Mouse (Mus musculus): ENCODE results near the gene Bola1. TPM values are rescaled to one million over a fixed set of nuclear protein-coding genes. Genes with fewer than 3 reads are reported as not detected.
"Not testable (repeated sequence)": the region's sequence is repeated elsewhere in the genome, so short reads cannot be mapped to it uniquely, and the experiment has no call there.

Bola1 gene
- polyA plus RNA-seq, 1 experiment from 2014 or later, result 54.8 TPM

DNA sequence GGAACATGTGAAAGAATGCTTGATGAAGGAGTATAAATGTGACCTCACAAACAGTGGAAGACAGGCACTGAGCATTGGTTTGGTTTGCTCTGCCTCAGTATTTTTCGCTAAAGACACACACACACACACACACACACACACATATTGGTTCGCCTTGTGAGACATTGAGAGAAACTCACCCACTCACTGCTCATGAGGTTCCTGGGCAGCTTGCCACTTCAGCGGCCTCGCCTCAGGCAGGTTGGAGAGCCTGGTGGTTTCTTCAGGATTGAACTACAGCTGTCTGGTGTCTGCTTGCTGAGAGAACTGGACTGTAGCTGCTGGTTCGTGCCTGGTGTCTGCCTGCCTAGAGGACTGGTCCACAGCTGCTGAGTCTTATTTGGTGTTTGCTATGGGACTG, 40.7 kb upstream of the Bola1 start:
- Histone ChIP-seq H3K27ac (no peak overlapping the region), H3K9ac (no peak overlapping the region), H3K9me3 (no peaks in the 10 kb centered on the region), H3K4me1 (peaks cover 15% of the 10 kb centered on the region), H3K4me3 (replicated peaks) (no peak overlapping the region), H3K4me2 (no peak overlapping the region), H3K27me3 (replicated peaks) (no peaks in the 10 kb centered on the region), H3K36me3 (no peaks in the 10 kb centered on the region)
- 91% methylated on average over 5 of the region's 5 CpGs for WGBS
- no peak for ATAC-seq (ENCODE audit: insufficient read depth, low FRiP score, low read depth)

DNA sequence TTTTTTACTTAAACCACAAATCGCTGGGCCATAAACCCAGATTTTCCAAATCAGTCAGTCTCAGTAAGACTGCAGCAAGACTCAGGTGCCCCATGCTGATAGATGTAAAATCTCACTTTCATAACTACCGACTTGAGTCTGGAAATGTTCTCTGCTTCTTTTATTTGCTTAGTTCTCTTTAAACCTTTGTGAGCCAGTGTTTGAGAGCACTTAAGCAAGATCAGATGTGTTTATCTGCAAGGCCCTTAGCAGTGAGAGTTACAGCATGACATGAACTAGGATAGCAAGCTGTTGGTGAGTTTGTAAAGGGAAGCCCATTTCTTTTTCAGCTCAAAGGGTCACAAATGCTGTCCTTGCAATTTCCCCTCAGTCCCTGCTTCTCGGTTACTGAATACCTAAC, 37.7 kb upstream of the Bola1 start:
- H3K4me1 ChIP-seq, result peaks cover 10% of the 10 kb centered on the region
- 63% methylated on average over 3 of the region's 3 CpGs for WGBS
- H3K27me3 ChIP-seq (replicated peaks), result no peaks in the 10 kb centered on the region
- no peak overlapping the region for H3K4me2 ChIP-seq
- H3K9ac ChIP-seq, result no peak overlapping the region
- ATAC-seq (ENCODE audit: insufficient read depth, low FRiP score, low read depth), result no peak
- H3K4me3 ChIP-seq (replicated peaks), result no peak overlapping the region
- H3K9me3 ChIP-seq, result no peaks in the 10 kb centered on the region
- H3K27ac ChIP-seq, result no peak overlapping the region
- H3K36me3 ChIP-seq, result no peaks in the 10 kb centered on the region

DNA sequence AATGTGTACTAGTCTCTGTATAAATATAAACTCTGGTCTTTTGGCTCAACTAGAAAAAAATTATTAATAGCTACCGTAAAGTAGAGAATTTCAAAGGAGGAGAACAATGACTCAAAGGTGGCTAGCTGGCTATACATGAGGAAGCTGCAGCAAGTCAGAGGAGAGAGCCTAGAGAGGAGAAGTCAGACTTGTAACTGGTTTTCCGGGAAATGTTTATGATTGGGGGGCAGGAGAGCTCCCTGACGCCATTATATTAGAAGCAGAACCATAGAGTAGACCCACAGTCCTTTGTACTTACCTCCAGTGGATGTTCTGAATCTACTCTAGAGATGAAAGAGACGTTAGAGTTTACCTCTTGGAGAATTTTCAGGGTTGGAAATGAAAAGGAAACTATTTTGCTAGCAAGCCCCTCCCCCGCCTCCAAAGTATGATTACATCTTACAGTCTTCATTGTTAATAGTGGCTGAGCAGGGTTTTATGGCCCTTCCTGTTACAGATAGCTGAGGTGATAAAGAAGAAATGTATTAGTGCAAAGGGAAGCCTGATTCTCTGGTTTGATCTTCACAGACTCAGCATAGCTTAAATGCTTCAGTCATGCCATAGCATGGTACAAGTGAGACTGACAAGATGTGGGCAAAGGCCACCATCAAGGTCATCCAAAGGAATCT, 36.6 kb upstream of the Bola1 start:
- no peak overlapping the region for H3K9ac ChIP-seq
- 52% methylated on average over 5 of the region's 5 CpGs for WGBS

DNA sequence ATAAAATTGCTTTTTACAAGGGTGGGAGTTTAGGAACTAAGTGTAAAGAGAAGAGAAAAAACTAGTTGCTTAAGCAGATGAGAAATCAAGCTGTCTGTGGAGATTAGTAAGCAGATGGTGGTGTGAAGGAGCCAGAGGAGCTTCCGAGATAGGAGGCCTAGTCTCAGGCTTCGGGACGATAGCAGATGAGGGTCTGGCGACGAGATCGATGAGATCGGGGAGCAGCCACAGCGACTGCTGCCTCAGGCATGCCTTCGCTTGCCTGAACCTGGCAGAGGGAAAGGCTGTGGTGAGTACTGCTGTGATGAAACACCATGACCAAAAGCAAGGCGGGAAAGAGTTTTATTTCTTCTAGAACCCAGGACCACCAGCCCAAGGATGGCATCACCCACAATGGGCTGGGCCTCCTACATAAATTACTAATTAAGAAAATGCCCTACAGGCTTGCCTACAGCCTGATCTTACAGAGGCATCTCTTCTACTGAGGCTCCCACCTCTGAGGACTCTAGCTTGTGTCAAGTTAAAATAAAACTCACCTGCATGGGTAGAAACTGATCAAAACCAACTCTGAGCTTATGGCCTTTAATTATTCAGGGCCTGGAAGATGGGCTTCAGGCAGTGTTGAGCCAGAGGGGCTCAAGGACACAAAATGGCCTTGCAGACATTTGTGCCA, 35.3 kb upstream of the Bola1 start:
- Histone ChIP-seq H3K4me2 (no peak overlapping the region), H3K36me3 (no peaks in the 10 kb centered on the region), H3K27ac (no peak overlapping the region), H3K4me3 (replicated peaks) (no peak overlapping the region), H3K27me3 (replicated peaks) (no peaks in the 10 kb centered on the region), H3K4me1 (peaks cover 10% of the 10 kb centered on the region; the same call in 1 of the 2 replicates), H3K9me3 (no peaks in the 10 kb centered on the region), H3K9ac (no peak overlapping the region)
- 36% methylated on average over 10 of the region's 10 CpGs for WGBS
- peak; percentile 71; the same call in 1 of the 2 replicates for ATAC-seq (ENCODE audit: insufficient read depth, low FRiP score, low read depth)

More for the DNA sequence above, 36.6 kb upstream of the Bola1 start:
- Histone ChIP-seq H3K4me1 (peaks cover 6% of the 10 kb centered on the region; the same call in 1 of the 2 replicates), H3K27ac (peak overlapping the region; percentile 49; the same call in 1 of the 2 replicates), H3K4me2 (no peak overlapping the region), H3K27me3 (replicated peaks) (no peaks in the 10 kb centered on the region), H3K9me3 (no peaks in the 10 kb centered on the region), H3K36me3 (no peaks in the 10 kb centered on the region), H3K4me3 (replicated peaks) (no peak overlapping the region)
- no peak for ATAC-seq (ENCODE audit: insufficient read depth, low FRiP score, low read depth)

DNA sequence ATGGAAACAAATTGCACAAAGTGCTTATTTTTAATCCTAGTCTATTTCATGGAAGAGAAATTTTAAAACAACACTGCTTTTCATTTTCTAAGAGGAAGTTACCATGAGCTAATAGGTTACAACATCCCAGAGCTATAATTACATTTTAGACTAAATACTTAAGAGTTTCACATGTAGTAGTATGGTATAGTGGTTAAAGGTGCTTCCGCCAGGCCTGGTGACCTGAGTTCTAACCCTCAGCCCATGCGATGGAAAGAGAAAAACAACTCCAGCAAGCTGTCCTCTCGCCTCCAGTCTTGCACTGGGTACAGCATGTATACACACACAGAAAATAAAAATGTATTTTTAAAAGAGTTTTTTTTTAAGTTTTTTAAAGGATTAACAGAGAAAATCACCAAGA, 32.3 kb upstream of the Bola1 start:
- no peak for ATAC-seq (ENCODE audit: insufficient read depth, low FRiP score, low read depth)
- no peaks in the 10 kb centered on the region for H3K27me3 ChIP-seq (replicated peaks)
- H3K36me3 ChIP-seq, result no peaks in the 10 kb centered on the region
- 88% methylated on average over 3 of the region's 3 CpGs for WGBS
- H3K27ac ChIP-seq, result no peak overlapping the region
- no peak overlapping the region for H3K9ac ChIP-seq
- H3K4me2 ChIP-seq, result no peak overlapping the region
- H3K9me3 ChIP-seq, result no peaks in the 10 kb centered on the region
- H3K4me1 ChIP-seq, result peaks cover 14% of the 10 kb centered on the region; the same call in 1 of the 2 replicates
- no peak overlapping the region for H3K4me3 ChIP-seq (replicated peaks)

DNA sequence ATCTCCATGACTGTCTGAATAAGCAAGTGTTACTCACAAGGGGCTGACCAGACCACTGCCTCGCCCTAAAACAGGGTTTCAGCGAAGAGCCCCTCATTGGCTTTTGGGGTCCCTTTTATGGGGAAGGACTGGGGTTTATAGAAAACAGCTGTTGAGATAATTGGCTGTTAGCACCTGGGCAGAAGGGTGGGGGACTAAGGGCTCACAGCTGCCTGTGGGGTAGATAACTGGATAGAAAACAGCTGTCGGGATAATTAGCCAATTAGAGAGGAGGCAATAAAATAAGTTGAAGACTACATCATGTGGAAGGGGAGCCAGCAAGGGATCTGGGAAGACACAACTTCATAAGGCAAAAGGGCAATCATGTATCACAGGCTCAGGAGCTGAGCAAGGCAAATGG, 31.4 kb upstream of the Bola1 start:
- 68% methylated on average over 3 of the region's 3 CpGs for WGBS
- H3K27ac ChIP-seq, result no peak overlapping the region

DNA sequence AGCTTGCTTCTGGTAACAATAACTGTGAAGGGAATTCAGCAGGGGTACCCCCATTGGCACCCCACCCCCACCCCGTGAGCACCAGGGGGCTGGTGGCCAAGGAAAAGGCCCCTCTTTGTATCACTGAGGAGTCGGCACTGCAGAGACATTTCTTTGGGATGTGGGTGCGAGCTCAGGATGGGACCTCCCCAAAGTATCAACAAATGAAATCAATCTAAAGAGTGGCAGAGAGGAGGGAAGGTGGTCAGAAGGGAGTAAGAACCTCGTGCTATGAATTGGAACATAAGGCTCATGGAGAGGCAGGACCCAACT, 29.5 kb upstream of the Bola1 start:
- Histone ChIP-seq H3K27me3 (replicated peaks) (no peaks in the 10 kb centered on the region), H3K9ac (no peak overlapping the region), H3K4me3 (replicated peaks) (no peak overlapping the region; the same call in 1 of the 2 replicates), H3K36me3 (no peaks in the 10 kb centered on the region), H3K4me2 (peak overlapping the region; percentile 51; the same call in 1 of the 2 replicates), H3K4me1 (peaks cover 14% of the 10 kb centered on the region; the same call in 1 of the 2 replicates), H3K27ac (no peak overlapping the region), H3K9me3 (no peaks in the 10 kb centered on the region)
- 38% methylated on average over 4 of the region's 4 CpGs for WGBS
- no peak for ATAC-seq (ENCODE audit: insufficient read depth, low FRiP score, low read depth)

More for the DNA sequence above, 31.4 kb upstream of the Bola1 start:
- no peak for ATAC-seq (ENCODE audit: insufficient read depth, low FRiP score, low read depth)
- H3K4me3 ChIP-seq (replicated peaks), result no peak overlapping the region
- no peak overlapping the region for H3K9ac ChIP-seq
- H3K4me2 ChIP-seq, result no peak overlapping the region
- H3K4me1 ChIP-seq, result peaks cover 9% of the 10 kb centered on the region; the same call in 1 of the 2 replicates
- H3K9me3 ChIP-seq, result no peaks in the 10 kb centered on the region
- H3K36me3 ChIP-seq, result no peaks in the 10 kb centered on the region
- H3K27me3 ChIP-seq (replicated peaks), result no peaks in the 10 kb centered on the region

DNA sequence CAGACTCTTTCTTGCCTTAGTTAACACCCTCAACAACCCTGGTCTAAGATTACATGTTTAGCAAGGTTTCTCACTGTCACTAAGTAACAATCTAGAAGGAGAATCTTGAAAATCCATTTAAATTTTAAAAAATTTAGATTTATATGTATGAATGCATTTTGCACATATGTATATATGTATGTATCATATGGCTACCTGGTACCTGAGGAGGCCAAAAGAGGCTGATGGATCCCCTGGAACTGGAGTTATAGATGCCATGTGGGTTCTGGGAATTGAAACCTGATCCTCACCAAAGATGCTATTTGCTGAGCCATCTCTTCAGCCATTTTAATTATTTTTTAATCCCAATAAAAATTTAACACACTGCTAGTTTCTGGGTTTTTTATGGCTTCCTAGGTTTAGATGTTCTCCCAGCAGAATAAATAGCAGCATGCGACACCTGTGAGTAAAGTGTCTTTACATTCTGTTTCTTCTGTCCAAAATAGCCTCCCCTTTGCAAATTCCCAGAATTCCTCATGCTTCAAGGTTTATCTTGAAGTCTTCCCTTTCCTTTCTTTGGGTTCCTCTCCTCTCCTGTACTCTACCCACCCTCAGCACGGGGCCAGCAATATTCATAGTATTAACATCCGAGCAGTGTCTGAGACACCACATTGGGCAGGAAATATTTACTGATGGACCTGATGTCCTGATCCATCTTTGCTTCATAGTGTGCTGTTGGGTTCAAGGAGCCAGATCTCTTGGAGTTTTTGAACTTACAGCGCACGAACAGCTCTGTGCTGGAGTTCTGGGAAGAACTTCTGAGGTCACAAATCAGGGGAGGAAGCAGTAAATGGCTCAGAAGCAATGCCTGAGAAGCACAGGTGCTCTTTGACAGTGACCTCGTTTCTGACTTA, 28.9 kb upstream of the Bola1 start:
- H3K9ac ChIP-seq, result no peak overlapping the region; the same call in 1 of the 2 replicates
- ATAC-seq (ENCODE audit: insufficient read depth, low FRiP score, low read depth), result no peak

DNA sequence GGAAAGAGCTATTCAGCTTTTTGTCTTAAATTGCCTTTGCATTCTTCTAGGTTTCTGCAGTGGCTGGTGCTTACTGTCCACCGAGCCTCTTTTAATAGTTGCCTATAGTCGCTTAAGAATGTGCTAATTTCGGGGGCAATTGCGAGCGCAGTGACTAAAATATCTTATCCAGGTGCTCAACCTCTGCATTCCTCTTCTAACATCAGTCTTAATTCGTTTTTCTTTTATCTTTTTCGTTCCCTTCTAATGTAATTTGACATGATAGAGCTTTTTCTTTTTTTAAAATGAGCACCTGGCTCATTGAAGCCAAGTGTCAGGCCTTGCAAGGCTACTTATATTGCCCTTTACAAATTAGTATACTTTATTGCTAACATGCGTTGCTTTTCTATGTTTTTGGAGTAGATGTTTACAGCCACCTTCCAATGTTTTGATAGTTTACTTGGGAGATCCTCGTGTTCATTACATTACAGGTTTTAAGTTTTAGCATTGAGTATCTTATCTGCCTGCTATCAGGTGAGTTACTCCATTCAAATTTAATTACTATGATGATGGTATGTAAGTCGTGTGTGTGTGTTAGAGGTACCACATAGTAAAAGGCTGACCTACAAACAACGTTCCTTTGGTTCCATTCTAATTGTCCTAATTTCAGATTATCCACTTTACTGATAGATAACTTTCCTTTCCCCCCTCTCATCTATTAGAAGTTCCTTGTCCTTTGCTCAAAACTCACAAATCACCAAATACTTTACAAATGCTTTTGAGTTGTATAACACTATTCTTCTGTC, 28.0 kb upstream of the Bola1 start:
- Histone ChIP-seq H3K27me3 (replicated peaks) (no peaks in the 10 kb centered on the region), H3K9me3 (no peaks in the 10 kb centered on the region), H3K27ac (peak overlapping the region; percentile 72; the same call in 1 of the 2 replicates), H3K9ac (peak overlapping the region; percentile 39; the same call in 1 of the 2 replicates), H3K36me3 (no peaks in the 10 kb centered on the region), H3K4me3 (replicated peaks) (peak overlapping the region; percentile 44), H3K4me1 (peaks cover 22% of the 10 kb centered on the region; the same call in 1 of the 2 replicates), H3K4me2 (peak overlapping the region; percentile 51)
- WGBS, result 3% methylated on average over 11 of the region's 11 CpGs
- ATAC-seq (ENCODE audit: insufficient read depth, low FRiP score, low read depth), result no peak

More for the DNA sequence above, 28.9 kb upstream of the Bola1 start:
- Histone ChIP-seq H3K27me3 (replicated peaks) (no peaks in the 10 kb centered on the region), H3K4me1 (peaks cover 18% of the 10 kb centered on the region; the same call in 1 of the 2 replicates), H3K4me3 (replicated peaks) (peak overlapping the region; percentile 44), H3K4me2 (peak overlapping the region; percentile 51), H3K36me3 (no peaks in the 10 kb centered on the region), H3K9me3 (no peaks in the 10 kb centered on the region), H3K27ac (peak overlapping the region; percentile 5; the same call in 1 of the 2 replicates)
- whole genome bisulfite sequencing, result 34% methylated on average over 6 of the region's 6 CpGs

DNA sequence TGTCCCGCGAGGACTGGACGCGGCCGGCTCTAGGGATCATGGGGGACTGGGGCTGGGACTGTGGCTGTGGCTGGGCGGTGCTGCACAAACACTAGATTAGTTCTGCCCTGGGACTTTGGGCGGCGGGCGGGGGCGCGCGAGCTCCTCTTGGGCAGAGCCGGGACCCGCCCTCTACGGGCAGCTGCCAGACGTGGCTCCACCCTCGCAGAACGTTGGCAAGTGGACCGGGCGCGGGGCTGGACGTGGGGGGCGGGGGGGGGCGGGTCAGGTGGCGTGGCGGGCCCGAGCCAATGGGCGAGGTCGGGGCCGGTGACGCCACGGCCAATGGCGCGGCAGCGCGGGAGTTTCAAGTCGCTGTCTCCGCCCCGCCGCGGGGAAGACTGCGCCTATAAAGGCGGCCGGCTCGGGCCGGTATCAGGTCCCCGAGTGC, 26.9 kb upstream of the Bola1 start, which contains the start of gene Hist2h3c1:
Gene Hist2h3c1, plus strand, starts transcription at position 259 of the 430 bp plus-strand sequence.
- Histone ChIP-seq H3K4me2 (peak within 1 kb of the TSS; percentile 51), H3K9ac (peak within 1 kb of the TSS; percentile 39; the same call in 1 of the 2 replicates), H3K4me3 (replicated peaks) (peak within 1 kb of the TSS; percentile 44), H3K27ac (peak within 1 kb of the TSS; percentile 73; the same call in 1 of the 2 replicates), H3K4me1 (peaks cover 22% of the 10 kb centered on the region; the same call in 1 of the 2 replicates)
- not testable (repeated sequence) for H3K27me3 ChIP-seq (replicated peaks); H3K36me3 ChIP-seq; H3K9me3 ChIP-seq
- peak; percentile 91 for ATAC-seq (ENCODE audit: insufficient read depth, low FRiP score, low read depth)
- WGBS, result no CpG with 5 or more reads among the region's 47 CpGs

DNA sequence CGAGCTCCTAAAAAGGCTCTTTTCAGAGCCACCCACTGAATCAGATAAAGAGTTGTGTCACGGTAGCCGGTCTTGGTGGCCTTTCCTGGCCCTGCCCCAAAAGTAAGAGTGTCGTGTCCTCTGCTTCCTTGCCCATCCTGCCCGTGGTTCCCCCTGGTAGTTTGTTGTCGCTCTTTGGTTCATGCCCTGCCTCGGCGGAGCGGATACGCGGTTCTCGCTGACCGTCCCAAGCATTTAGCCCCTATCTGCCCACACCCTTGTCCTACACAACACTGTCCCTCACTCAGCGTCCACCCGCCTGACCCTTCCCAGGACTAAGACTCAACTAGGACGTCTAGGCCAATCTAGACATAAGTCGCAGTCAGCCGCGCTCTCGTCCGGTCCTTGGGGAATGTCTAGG, 26.5 kb upstream of the Bola1 start:
- H3K9me3 ChIP-seq; H3K9ac ChIP-seq; H3K4me2 ChIP-seq; H3K27me3 ChIP-seq (replicated peaks); H3K36me3 ChIP-seq; ATAC-seq (ENCODE audit: insufficient read depth, low FRiP score, low read depth): not testable (repeated sequence)
- Histone ChIP-seq H3K27ac (peak overlapping the region; percentile 73; the same call in 1 of the 2 replicates), H3K4me1 (peaks cover 20% of the 10 kb centered on the region; the same call in 1 of the 2 replicates), H3K4me3 (replicated peaks) (peak overlapping the region; percentile 35; the same call in 1 of the 2 replicates)
- 0% methylated on average over 12 of the region's 21 CpGs for WGBS

All from stomach, embryonic 15.5 days (tissue).